Mouse (Mus musculus) right cerebral cortex, postnatal 25 days (tissue): ENCODE measurements around the gene Azin2.
A peak's percentile ranks its signal among the peaks of the same experiment; 100 is the strongest.

Experiments used
- DNase-seq: peaks from one replicate; pipeline ENCODE4 v3.0.0; 2022

The Azin2 gene

DNA sequence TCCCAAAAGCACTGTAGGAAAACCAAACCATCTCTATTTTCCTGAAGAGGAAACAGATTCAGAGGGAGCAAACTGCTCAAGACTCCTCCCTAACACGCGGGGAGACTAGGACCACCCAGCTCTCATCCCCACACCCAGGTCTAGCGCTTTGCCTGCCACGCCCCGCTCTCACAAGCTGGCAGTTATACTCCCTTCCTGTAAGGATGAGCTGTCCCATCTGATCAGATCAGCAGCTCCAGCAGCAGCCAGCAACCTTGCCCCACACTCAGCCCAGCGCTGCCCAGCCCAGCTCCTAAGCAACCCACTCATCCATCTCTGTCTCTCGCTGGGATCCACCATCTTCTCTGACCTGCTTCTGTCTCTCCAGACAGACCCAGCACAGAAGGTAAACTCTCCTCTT is 29.5 kb downstream of the Azin2 start:
- no peak for DNase-seq

DNA sequence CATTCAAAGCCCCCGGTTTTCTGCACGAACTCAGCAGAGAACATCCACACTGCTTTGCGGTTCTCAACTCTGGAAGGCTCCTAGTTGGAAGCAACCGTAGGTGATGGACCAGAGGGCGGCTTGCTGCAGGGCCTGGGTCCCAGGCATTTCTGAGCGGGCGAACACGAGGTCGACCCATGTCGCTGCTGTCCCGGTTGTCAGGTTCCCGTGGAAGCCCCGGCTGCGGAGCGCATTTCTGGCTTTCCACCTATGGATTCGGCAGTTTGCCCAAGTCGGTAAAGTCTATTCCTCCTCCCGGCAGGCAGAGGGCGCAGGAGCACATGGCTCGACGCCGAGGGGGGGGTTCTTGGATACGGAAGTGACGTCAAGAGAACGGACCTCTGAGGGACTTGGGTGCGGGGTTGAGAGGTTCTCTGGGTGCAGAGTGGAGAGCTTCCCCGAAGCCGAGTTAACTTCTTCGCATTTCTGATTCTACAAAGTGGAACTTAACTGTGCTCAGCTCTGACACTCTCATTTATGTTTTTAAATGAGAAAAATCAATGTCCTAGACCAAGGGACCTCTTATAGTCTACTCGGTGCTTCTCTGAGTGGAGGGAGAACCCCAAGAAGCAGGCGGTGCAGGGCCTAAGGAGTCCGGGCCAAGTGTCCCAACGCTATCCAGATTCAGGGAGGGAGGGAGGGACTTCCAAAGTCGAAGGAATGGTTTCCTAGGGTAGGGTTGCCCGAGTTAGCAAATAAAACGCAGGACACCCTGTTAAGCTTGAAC is 37.2 kb downstream of the Azin2 start:
- peak; percentile 84 for DNase-seq

DNA sequence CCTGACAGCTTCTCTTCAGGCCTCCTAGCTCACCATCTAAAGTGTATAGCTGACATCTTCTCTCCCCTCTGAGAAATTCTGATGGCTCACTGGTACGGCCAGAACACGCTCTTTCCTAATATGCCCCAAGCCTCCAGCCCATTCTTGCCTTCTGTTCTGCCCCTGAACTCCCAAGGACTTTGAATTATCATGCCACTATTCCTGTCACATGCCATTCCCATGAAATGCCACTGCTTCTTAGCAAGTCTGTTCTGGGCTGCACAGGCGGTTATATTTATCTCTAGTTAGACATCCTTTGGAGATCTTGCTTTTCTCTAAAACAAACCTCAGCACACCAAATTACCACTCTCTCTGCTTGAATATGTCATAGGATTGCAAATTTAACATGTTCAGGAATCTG is 38.6 kb downstream of the Azin2 start:
- no peak for DNase-seq

DNA sequence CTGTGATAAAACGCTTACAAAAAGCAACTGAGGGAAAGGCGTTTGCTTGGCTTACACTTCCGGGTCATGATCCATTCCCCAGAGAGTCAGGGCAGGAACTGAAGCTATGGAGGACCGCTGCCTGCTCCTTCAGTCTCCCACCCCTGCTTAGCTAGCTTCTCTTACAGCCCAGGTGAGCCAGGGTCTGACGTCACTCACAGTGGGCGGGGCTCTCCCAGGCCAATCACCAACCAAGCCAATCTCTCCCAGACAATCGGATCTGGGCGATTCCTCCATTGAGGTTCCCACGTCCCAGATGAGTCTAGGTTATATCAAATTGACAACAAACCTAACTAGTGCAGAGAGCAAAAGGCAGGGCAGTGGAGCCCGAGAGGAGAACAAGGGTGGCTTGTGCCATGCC is 43.1 kb downstream of the Azin2 start:
- no peak for DNase-seq

DNA sequence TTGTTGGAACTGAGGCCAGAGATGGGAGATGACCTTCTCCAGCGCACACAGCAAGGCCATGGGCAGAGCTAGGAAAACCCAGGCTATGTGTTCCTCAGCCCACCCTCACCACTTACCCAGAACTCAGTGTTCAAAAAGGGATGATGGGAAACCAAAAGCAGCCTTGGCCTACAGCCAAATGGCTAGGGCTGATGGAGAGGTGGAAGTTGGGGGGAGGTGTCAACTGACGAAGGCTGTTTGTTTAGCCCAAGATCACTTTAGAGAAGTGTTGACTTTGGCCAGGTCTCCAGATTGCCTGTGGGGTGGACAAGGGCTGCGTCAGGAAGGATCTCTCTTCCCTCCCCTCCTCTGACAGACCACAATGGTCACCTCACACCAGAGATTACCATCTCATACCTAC is 44.1 kb downstream of the Azin2 start:
- DNase-seq: no peak

DNA sequence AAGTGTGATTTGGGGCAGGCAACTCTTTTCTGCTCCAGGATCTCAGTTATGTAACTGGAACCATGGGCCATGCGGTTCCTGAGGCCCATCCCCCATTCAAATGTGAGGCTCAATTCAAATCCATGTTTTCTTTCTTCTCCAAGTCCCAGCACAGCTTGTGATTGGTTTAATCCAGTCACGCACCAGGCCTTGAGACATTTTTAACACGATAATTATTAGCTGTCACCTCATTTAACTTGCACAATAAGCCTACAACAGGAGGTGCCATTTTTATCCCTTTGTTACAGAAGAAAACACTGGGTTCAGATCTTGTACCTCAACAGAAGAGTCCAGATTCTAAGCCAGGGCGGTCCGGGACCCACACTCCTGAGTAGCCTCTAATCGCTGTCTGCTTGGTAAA is 44.5 kb downstream of the Azin2 start:
- DNase-seq: no peak

DNA sequence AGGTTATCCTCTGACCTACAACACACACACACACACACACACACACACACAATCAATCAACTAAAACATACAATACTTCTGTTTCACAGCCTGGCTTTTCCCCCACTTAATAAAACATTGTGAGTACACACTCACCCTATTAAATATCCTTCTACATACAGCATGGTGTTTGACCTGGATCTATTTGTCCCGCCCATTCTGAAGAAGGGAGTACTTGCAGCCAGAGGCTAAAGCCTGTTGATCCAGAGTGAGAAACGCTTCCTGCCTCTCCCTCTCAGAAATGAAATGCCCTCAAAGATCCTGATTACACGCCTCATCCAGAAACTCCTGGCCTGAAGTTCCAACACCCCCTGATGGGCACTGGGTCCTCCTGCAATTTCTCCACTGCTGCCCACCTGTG is 45.1 kb downstream of the Azin2 start:
- no peak for DNase-seq

DNA sequence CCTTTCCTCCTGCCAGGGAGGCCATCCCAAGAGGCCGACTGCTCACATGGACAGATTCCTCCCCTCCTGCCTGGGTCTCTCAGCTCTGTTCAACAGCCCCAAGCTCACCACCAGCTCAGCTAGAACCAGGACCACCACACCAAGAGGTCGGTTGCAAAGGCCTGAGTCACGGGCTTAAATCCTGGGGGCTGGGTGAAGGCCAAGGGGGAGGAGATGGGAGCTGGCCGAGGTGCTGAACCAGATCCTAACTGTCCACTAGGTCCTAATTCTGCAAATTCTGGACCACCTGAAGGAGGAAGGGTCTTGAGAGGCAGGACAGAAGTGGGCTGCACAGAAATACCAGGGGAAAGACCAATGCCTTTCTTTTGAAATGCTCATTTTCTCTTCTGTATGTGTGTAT is 48.4 kb downstream of the Azin2 start:
- no peak for DNase-seq

DNA sequence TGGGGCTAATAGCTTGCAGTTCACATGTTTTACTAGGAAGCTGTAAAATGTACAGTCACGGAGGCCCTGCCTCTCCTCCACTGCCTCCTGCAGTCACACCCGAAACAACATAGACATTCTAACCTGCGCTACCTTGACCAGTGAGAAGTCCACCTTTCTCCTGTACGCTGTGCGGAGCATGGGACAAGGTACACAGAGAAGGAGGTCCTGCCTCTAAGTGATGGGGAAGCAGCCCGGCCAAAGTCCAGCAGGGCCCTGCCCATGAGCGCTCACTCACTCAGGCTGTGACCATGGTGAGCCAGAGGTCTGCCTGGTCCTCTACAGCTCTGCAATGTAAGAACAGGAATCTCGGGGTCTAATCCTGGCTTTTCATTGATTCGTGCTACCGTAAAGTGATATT is 50.2 kb downstream of the Azin2 start:
- DNase-seq: no peak

DNA sequence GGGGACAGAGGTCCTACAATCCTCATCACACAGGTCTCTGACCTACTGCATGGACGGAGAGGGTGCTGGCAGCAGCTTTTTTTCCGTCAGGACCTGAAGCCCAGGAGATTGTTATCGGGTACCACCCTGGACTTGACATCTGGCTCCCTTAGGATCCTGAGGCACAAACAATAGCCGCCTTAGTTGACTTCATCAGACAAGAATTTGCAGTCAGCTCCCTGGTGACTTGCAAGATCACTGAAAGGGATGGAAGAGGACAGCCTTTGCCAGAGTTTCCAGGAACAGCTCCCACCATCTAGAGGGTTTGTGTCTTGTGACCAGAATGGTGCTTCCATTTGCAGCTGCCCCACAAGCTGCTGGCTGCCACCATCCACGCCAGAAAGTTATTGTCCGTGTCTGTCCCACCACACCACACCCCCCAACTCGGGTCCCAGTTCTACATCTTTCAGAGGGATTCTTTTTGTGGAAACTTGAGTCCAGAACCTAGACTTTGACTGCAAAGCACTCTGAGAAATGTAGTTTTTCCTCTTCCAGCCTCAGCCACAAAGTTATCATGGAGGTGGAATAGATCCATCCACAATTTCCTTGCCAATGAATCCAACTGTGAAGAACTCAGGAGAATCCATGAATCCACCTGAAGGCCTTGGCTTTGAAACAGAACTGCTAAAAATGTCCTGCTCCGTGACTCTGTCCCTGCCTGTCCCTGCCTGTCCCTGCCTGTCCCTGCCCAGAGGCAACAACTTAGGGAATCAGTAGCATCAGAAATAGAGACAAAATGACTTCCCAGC is 51.8 kb downstream of the Azin2 start:
- no peak for DNase-seq

DNA sequence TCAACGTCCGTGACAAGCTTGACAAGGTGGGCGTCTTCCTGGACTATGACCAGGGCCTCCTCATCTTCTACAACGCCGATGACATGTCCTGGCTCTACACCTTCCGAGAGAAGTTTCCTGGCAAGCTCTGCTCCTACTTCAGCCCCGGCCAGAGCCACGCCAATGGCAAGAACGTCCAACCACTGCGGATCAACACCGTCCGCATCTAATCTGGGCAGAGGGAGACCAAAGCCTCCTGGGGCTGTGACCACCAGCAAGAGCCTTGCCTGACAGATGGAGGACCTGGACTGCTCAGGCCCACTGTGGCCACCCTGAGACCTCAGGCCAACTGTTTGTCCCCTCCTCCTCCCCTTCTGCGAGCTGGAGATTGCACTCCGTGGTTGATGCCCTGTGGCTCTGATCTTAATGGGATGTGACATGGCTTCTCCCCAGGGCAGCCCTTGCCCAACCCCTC is 52.8 kb downstream of the Azin2 start:
- DNase-seq: no peak

DNA sequence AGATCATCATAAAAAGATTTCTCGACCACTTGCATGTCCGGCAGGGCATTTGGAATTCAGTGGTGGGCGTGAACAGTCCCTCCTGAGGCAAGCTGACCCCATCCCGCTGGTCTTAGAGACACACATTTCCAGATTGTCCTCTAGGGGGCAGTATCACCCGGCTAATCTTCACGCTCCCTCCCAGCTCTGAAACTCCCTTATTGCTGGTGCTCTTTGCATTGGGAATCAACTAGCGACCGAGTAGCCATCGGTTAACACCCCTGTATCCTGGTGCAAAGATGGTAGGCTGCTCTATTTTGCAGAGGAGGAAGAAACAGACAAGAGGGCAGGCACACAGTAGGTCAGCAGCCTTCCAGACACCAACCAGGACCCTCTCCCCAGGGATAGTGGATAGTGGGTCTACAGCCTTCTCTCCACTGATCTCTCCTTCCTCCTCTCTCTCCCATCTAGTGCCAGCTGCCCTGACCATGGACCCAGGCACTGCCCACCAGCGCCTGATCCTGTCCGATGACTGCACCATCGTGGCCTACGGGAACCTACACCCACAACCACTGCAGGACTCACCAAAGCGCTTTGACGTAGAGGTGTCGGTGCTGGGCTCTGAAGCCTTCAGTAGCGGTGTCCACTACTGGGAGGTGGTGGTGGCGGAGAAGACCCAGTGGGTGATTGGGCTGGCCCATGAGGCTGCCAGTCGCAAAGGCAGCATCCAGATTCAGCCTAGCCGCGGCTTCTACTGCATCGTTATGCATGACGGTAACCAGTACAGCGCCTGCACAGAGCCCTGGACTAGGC is 53.5 kb downstream of the Azin2 start:
- DNase-seq: no peak

DNA sequence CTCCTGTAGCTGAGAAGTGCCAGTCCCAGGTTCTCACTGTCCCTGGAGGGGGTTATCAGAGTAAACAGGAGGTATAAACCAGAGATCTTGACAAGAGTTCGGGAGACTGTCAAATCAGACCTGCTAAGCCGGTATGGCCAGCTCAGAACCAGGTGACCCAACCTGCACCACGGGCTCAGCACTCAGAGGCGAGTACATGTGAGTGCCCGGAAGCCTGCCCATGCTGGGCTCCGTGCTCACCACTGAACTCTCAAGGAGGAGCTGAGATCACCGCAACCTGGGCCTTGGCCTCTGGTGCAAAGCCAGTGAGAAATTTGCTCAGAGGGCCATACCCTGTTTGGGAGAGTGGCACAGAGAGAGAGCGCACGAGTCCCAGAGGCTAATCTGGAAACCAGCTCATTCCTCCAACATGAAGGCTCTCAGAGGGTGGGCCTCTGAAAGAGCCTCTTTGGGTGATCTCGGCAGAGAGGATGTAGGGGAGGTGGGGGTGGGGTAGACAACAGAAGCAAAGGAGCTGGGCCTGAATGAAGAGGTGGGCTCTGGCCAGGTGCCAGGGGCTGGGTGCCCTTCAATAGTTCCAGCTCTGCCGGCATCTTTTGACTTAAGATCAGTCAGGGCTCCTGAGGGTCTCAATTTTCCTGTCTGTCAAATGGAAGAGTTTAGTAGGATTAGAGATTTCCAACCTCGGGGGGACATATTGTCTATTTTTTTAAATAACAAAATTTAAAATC is 54.8 kb downstream of the Azin2 start:
- no peak for DNase-seq

DNA sequence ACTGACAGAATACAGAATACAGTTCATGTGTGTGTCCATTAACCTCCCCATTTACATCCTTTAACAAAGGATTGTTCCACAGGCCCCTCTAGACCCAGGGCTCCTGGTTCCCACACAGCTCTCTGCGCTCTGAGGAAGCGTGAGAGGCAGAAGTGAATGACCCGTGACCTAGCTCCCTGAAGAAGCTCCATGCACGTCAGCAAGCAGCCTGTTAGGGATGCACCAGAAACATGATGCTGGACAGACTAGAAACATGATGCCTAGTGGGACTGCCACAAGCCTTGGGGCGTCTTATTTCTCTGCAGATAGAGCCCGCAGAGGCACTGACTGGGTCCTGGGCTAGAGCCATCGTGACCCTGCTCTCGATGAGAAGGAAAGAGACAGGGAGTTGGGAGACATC is 55.5 kb downstream of the Azin2 start:
- DNase-seq: no peak

DNA sequence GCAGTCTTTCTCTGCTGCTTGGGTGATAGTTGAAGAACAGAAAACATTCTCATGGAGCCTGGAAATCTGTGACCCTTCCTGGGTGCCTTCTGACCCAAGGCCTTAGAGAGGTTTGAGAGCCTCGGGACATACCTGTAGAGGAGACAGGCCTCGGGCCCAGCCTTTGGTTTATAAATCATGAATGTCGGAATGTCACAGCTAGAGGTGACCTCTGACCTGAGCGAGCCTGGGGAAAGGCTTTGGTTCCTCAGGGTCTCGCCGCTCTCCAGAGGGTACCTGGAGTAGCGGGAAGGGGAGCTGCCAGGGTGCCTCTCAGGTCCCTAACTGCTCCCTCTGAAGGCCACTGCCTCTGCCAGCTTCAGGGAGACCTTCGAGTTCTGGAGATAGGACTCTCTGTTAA is 57.0 kb downstream of the Azin2 start:
- DNase-seq: no peak

DNA sequence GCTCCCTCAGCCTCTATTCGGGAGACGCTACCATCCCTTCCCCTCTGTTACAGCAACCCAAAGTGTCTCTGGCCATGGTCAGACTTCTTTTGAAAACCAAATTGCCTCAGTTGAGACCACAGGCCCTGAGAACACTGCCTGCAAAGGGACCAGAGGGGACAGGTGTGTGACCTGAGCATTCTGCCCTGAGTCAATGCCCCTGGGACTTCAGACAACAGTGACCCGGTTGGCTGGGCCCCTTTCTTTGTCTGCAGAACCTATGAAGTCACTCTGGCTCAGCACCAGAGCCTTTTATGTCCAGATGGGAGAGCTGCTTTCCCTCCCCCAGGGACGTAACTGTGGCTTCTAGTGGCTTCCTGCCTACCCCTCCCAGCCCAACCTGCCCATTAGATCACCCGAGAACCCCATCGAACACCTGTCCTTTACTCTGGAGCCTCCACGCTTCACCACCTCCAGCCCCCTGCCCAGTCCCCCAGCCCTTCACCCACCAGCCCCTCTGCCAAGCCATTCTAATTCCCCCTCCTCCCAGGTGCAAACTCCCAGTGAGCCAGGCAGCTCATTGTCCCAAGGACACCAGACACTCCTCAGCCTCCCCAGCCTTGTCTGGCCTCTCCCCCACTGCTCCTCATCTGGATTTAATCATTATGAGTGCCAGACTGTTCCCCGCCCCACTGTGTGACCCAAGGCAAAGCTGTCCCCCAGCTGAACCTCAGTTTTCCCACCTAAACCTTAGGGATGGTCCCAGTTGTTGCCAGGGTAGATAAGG is 58.0 kb downstream of the Azin2 start:
- DNase-seq: no peak

DNA sequence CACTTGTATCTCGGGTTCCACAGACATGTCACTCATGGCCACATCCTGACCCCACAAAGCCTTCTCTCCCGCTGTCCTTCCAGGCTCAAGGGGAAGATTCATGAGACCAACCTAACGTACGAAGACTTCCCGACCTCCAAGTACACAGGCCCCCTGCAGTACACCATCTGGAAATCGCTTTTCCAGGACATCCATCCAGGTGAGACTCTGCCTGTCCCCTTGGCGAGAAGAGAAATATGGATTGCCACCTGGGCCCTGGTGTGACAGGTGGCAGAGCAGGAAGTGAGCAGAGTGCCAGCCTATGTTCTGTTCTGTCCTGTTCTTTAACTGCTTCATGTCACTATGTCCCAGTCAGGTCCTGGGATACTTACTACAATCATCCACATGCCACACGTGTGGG is 59.9 kb downstream of the Azin2 start:
- no peak for DNase-seq

DNA sequence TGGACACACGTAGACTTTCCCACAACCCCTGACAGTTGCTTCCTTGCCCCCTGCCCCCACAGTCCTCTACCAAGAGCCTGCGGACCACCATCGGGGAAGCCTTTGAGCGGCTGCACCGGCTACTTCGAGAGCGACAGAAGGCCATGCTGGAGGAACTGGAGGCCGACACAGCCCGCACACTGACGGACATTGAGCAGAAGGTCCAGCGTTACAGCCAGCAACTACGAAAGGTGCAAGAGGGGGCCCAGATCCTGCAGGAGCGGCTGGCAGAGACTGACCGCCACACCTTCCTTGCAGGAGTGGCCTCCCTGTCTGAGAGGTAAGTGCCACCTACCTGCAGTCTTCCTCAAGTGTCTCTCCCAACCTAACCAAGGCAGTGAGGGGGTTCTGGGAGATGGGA is 61.8 kb downstream of the Azin2 start:
- DNase-seq: no peak

DNA sequence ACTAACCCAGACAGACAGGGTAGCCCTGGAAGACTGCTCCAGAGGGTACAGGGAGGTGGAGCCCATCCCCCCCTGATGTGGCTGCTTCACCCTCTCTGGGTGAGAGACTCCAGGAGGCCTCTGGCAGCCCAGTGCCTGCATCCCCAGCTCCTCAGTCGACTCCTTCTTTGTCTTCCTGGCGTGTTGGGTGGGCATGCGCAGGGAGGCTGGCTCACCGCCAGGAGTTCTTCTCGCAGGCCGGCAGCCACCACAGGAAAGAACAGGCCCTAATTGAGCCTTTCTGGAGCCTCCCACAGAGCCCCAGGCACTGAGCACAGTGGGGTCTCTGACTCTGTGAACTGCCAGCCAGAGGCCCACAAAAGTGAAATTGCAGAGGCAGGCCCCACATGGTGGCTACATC is 62.9 kb downstream of the Azin2 start:
- DNase-seq: peak; percentile 76

DNA sequence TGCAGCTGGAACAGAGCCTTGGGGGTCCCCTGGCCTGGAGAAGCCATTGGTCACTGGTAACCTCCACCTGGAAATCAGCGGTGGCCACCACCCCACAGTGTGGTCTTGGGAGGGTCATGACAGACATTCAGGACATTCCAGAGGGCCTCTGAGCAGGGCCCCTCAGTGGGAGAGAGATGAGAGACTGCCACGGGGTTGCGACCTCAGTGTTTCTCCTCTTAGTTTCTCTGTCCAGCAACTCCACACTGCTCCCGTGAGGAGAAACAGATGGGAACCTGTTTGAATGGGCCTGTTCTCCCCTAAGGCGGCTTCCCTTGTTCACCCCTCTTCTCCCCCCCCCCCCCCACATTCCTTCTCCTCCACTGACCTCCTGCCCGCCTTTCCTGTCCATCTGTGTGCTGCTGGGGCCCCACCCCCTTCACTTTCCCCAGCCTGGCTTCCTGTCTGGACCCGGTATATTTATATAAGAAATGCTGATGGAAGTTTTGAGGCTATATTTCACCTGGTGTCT is 64.3 kb downstream of the Azin2 start:
- DNase-seq: no peak

DNA sequence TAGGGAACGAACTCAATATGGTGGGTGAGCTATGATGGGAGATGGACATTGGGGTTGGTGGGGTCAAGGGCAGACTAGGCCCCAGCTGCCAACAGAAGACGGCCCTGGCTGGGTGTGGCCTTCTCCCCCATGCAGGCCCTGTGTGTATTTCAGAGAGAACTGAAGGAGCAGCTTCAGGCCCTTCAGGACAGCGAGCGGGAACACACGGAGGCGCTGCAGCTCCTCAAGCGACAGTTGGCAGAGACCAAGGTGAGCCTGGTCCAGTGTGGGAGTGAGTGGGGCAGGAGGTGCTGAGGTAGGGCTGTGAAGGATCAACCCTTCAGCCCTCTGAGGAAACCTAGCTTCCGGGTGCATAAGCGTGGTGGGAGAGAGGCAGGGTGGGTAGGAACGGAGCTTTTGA is 65.6 kb downstream of the Azin2 start:
- DNase-seq: no peak

DNA sequence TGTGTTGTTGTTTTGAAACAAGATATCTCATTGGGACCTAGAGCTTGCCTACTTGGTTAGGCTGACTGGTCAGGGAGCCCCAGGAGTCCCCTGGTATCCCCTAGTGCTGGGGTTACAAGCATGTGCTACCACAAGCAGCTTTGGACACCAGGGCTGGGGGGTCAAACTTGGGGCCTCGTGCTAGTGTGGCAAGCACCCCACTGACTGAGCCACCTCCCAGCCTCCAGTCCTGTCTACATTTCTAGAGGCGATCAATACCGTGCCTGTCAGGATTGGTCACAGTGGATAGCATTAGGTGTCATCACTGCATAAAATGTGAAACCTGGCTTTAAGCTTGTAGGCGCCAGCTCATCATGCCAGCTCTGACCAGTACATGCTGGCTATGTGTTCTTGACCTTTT is 66.4 kb downstream of the Azin2 start:
- no peak for DNase-seq
